Mouse (Mus musculus) ovary, postnatal 14 days (tissue): ENCODE measurements around the gene Mettl22.

Experiments
- DNase-seq: peaks from one replicate; pipeline ENCODE4 v3.0.0; 2022; ENCODE audit warnings: low spot score

The Mettl22 gene

GRCm38 (mm10) chr16:8512830-8513229 lies 42.2 kb downstream of the Mettl22 start:
- no peak for DNase-seq

GRCm38 (mm10) chr16:8513236-8513906 lies 42.8 kb downstream of the Mettl22 start, which contains the start of gene Abat:
Gene Abat, plus strand, starts transcription at chr16:8513429.
- peak; percentile 90 for DNase-seq

DNA sequence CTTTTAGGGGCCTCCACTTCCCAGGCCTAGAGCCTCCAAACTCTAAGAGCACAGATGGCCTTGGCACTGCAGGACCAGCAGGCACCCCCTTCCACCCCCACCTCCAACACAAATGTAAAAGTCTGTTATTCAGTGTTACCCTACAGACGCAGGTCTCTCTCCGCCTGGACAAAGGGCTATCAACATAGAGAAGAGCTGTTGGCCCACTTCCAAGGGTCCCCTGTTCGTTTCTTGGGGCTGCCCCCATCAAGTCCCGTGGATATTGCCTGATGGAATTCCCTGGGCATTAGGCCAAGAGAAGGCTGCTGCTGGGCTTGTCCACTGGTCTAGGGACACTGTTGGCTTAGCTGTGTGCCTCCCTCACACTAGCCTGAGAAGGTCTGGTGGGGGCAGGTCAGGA lies 43.6 kb downstream of the Mettl22 start:
- no peak for DNase-seq

- DNase-seq, result no peak
Observed at GRCm38 (mm10) chr16:8520525-8520924, 49.9 kb downstream of the Mettl22 start.

DNA sequence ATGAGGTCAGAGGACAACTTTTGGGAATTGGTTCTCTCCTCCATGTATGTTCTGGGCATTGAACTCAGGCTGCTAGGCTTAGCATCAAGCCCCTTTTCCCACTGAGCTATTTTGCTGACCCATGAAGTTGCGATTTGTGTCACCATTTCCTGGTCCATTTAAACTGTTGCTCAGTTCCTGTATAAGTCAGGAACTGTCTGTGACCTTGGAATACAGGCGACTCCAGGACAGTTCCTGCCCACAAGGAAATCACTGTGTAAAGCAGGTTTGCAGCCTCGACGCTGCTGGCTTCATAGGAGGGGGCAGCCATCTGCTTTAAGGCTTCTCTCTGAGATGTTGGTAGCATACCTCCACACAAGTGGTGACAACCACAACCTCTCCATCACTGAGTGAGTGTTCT lies 50.7 kb downstream of the Mettl22 start:
- DNase-seq, result no peak

- DNase-seq, result peak; percentile 29
Observed at GRCm38 (mm10) chr16:8523480-8524144, 53.0 kb downstream of the Mettl22 start.

DNA sequence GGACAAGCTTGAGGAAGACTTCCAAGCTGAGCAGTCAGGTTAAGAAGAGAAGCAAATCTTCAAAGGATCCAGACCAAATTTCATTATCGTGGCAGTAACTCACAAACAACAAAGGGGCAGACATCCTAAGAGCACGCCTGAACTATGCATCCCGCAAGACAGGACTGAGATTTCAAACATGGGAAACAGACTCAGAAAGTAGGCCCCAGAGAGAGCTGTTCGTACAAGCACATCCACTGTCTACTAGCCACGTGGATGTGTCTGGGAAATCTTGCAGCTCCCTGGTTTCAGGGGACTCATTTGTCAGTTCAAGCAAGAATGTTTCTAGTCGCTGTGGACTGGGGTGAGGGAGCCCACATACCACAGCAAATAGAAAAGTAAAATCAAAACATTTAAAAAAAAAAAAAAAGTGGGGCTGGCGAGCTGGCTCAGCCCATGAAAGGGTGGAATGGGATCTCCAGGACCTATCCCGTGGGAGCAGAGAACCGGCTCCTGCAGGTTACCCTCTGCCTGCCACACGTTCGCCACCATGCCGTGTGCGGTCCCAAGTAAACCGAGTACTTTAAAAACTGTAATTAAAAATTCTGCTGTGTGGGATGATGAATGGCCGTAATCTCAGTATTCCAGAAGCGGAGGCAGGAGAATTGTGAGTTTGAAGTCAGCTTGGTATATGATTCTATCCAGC lies 53.7 kb downstream of the Mettl22 start:
- DNase-seq, result no peak

DNA sequence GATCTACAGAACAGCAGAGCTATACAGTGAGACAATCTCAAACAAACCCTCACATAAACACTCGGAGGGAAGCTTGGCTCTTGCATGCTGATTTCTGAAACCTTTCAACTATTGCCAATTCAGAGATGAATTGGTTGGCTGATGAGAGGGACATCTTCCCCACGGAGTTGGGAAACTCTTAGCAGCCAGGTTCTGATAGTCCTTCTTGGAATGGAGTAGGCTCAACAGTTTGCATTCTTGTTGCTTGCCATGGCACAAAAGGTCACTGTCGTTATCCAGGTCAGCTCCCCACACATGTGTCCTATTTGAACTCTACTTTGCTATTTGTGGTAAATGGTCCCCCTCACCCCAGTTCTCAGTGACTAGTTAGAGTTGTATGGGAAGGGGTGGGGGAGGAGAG lies 54.7 kb downstream of the Mettl22 start:
- no peak for DNase-seq

GRCm38 (mm10) chr16:8525877-8526276 lies 55.3 kb downstream of the Mettl22 start:
- DNase-seq, result no peak

DNA sequence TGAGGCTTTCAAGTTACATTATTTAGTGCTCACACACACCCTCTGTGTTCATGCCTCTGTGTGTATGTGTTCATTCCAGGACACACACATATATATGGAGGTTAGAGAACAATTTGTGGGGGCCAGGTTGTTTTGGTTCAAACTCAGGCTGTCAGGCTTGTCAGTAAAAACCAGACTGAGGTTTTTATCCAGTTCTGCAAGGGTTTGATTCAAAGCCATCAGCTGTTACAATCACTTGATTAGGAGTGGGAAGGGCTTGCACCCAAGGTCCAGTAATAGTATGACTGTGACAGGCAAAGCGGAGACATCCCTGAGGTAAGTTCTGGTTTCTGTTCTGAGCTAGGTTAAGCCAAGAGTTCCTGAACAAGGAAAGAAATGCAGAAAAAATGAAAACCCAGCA lies 58.8 kb downstream of the Mettl22 start:
- no peak for DNase-seq

- DNase-seq, result no peak
Observed at GRCm38 (mm10) chr16:8530018-8530417, 59.4 kb downstream of the Mettl22 start.

DNA sequence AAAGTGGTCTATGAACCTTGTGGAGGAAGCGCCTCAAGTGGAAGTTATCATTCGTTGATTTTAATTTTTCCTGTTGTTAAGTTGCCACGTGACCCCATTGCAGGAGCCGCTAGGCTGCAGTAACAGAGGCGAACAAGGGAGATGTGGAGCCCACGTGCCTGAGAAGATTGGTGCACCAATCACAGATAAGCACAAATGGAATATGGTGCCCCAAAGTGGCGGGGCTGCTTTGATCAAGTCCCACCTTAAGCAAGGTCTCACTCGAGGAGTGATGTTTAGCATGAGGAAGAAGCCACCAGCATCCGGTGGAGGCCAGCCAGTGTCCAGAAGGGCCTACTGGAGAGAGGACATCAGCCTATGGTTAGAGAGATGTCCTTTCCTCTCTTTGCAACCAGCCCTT lies 61.9 kb downstream of the Mettl22 start:
- DNase-seq, result no peak

- no peak for DNase-seq
Observed at GRCm38 (mm10) chr16:8532894-8533293, 62.3 kb downstream of the Mettl22 start.

- DNase-seq, result no peak
Observed at GRCm38 (mm10) chr16:8533477-8533876, 62.9 kb downstream of the Mettl22 start.

DNA sequence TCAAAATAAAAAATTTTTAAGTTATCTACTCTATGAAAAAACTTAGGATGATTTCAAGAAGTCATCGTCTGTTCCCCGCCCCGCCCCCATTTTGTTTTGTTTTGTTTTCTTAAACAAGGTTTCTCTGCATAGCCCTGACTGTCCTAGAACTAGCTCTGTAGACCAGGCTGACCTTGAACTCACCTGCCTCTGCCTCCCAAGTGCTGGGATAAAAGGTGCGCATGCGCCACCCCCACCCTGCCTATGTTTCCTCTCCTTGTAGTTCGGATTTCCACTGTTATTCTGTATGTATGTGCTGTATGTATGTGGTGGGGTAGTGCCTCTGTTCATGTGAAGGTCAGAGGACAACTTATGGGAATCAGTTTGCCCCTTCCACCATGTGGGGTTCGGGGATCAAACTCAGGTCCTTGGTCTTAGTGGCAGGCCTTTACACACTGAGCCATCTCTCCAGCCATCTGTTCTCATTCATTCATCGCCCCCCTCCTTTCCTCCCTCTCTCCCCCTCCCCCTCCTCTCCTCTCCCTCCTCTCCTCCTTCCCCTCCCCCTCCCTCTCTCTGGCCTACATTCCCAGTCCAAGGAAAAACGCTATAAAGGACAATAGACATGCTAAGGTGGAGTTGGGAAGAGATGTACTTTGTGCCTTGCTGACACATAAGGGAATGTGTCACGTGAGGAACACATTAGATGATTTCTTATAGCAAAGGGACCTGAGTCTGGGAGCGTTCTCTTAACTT lies 64.0 kb downstream of the Mettl22 start:
- DNase-seq, result no peak

DNA sequence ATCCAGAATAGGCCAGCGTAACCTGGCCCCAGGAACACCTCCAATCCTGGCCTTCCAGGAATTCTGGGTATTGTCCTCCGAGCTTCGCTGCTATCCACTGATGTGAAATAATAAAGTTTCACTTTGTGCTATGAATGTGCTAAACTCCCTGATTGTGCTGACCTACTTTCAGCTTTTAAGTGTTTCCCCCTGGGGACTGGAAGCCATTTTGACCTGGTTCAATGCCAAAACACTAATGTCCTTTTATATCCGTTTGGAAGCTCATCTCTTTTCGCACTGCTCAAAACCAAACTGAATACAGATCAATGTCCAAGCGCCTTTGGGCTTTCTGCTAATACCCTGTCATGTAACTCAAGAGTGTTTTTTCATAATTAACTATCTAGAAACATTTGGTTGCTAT lies 64.8 kb downstream of the Mettl22 start:
- DNase-seq, result no peak

GRCm38 (mm10) chr16:8539150-8539865 lies 68.7 kb downstream of the Mettl22 start:
- no peak for DNase-seq
